Mouse (Mus musculus) olfactory bulb, adult 2 months (tissue): Measurements from ENCODE around the gene Gm12248.

Source experiments
- CTCF ChIP-seq: fragments of 200-500 bp; IDR thresholded peaks from 2 replicates; pipeline ENCODE4 v1.5.1; 2012; ENCODE audit warnings: low read depth, mild to moderate bottlenecking, low read length, moderate library complexity; ENCODE audit not compliant: insufficient read depth
- POLR2A ChIP-seq: fragments of 200-500 bp; IDR thresholded peaks from 2 replicates; pipeline ENCODE4 v1.6.1; 2012; ENCODE audit warnings: mild to moderate bottlenecking, low read depth, low read length, moderate library complexity; ENCODE audit not compliant: insufficient read depth

DNA sequence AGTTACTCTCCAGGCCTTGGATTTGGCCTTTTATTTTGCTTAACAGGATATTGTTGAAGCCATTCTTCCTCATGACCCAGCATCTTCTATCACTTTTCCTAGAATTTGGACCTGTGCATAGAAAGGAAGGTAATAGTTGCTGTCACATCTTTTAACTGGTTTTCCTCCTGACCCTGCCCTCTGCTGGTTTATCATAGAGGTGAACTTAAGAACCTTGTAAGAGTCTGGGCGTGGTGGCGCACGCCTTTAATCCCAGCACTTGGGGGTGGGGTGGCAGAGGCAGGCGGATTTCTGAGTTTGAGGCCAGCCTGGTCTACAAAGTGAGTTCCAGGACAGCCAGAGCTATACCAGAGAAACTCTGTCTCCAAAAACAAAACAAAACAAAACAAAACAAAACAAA, 74.2 kb downstream of the Gm12248 start:
- TF ChIP-seq CTCF (no peak), POLR2A (no peak)
